Mouse (Mus musculus): Measurements from ENCODE around the gene Foxd3.
"Not testable (repeated sequence)": the region's sequence is repeated elsewhere in the genome, so short reads cannot be mapped to it uniquely, and the experiment has no call there.

Gene Foxd3

GRCm38 (mm10) chr4:99655937-99656604, at the start of gene Foxd3:
TSS of gene Foxd3 (plus strand) at chr4:99656299.
- no peak for DNase-seq (ENCODE audit: low read depth, low spot score)

GRCm38 (mm10) chr4:99612156-99612555, 43.9 kb upstream of the Foxd3 start:
- DNase-seq (ENCODE audit: low read depth, low spot score) = no peak

GRCm38 (mm10) chr4:99612609-99613350, 43.3 kb upstream of the Foxd3 start:
- no peak for DNase-seq (ENCODE audit: low read depth, low spot score)

GRCm38 (mm10) chr4:99626047-99626844, 29.9 kb upstream of the Foxd3 start:
- DNase-seq (ENCODE audit: low read depth, low spot score) = no peak

GRCm38 (mm10) chr4:99627057-99627456, 29.0 kb upstream of the Foxd3 start:
- DNase-seq (ENCODE audit: low read depth, low spot score) = no peak

- no peak for DNase-seq (ENCODE audit: low read depth, low spot score)
Measured at GRCm38 (mm10) chr4:99636038-99636437, 20.1 kb upstream of the Foxd3 start.

GRCm38 (mm10) chr4:99636711-99637110, 19.4 kb upstream of the Foxd3 start:
- DNase-seq (ENCODE audit: low read depth, low spot score) = no peak

- not testable (repeated sequence) for DNase-seq (ENCODE audit: low read depth, low spot score)
Measured at GRCm38 (mm10) chr4:99640619-99641018, 15.5 kb upstream of the Foxd3 start.

GRCm38 (mm10) chr4:99641920-99642319, 14.2 kb upstream of the Foxd3 start:
- DNase-seq (ENCODE audit: low read depth, low spot score) = no peak

GRCm38 (mm10) chr4:99645560-99645959, 10.5 kb upstream of the Foxd3 start:
- no peak for DNase-seq (ENCODE audit: low read depth, low spot score)

- no peak for DNase-seq (ENCODE audit: low read depth, low spot score)
Measured at GRCm38 (mm10) chr4:99650088-99650944, 5.8 kb upstream of the Foxd3 start.

GRCm38 (mm10) chr4:99650945-99651690, 5.0 kb upstream of the Foxd3 start:
- DNase-seq (ENCODE audit: low read depth, low spot score) = no peak

- DNase-seq (ENCODE audit: low read depth, low spot score) = no peak
Measured at GRCm38 (mm10) chr4:99651823-99652450, 4.2 kb upstream of the Foxd3 start.

GRCm38 (mm10) chr4:99652576-99653210, 3.4 kb upstream of the Foxd3 start:
- DNase-seq (ENCODE audit: low read depth, low spot score) = no peak

- no peak for DNase-seq (ENCODE audit: low read depth, low spot score)
Measured at GRCm38 (mm10) chr4:99653216-99653607, 2.9 kb upstream of the Foxd3 start.

- no peak for DNase-seq (ENCODE audit: low read depth, low spot score)
Measured at GRCm38 (mm10) chr4:99653608-99654221, 2.4 kb upstream of the Foxd3 start.

- no peak for DNase-seq (ENCODE audit: low read depth, low spot score)
Measured at GRCm38 (mm10) chr4:99654621-99655296, 1.3 kb upstream of the Foxd3 start.

- no peak for DNase-seq (ENCODE audit: low read depth, low spot score)
Measured at GRCm38 (mm10) chr4:99656605-99657429, 718 bp downstream of the Foxd3 start.
